ENCODE assay signal across 24 mouse cellular contexts in genomic region chr9:40711654-40712053, GRCm38 (mm10). TPM values are rescaled to one million over a fixed set of nuclear protein-coding genes. Genes with fewer than 3 reads are reported as not detected.
DNase-seq lines count a peak whose midpoint lies in the region; ATAC-seq and TF ChIP-seq lines count a peak whose summit lies in the region.
"Had no signal": no experiment of that assay in that cellular context is flagged by ENCODE, and none has a peak within 500 bp of the region (broad histone marks: within the 10 kb centered on the region; RNA-seq: fewer than 3 reads in every experiment).

No protein-coding gene starts in this region.

- TF ChIP-seq CTCF in heart, adult 2 months (IDR thresholded peaks at IDR 0.05) = no peak
- TF ChIP-seq CTCF in stomach, postnatal 0 days (IDR thresholded peaks at IDR 0.05; ENCODE audit: low read depth) = no peak

- H3K27ac ChIP-seq in heart, embryonic 14.5 days (replicated peaks in 1 of 2; ENCODE audit: control insufficient read depth in 1 of 2, insufficient read depth in 1 of 2, low read depth in 2 of 2, low read length in 2 of 2) = peak overlapping the region; percentile 50 to 87
- H3K27ac ChIP-seq in heart, adult 2 months = no peak overlapping the region
- H3K27ac ChIP-seq in liver, embryonic 12.5 days = no peak overlapping the region
- peak overlapping the region; percentile 82 for H3K27ac ChIP-seq in stomach, postnatal 0 days (replicated peaks)
- no peak overlapping the region for H3K27ac ChIP-seq in forebrain, embryonic 12.5 days
- H3K27ac ChIP-seq: embryonic facial prominence, embryonic 15.5 days; forebrain, embryonic 13.5 days; hindbrain, embryonic 14.5 days; macrophage; midbrain, embryonic 12.5 days had no signal

- no peaks in the 10 kb centered on the region for H3K27me3 ChIP-seq in heart, embryonic 14.5 days (ENCODE audit: control insufficient read depth, insufficient read depth, low read length)
- H3K27me3 ChIP-seq in heart, adult 2 months (ENCODE audit: control insufficient read depth, insufficient read depth, low read length) = no peaks in the 10 kb centered on the region
- H3K27me3 ChIP-seq in liver, embryonic 12.5 days (replicated peaks) = no peaks in the 10 kb centered on the region; the same call in 1 of the 2 replicates
- no peaks in the 10 kb centered on the region for H3K27me3 ChIP-seq in stomach, postnatal 0 days (ENCODE audit: control insufficient read depth, insufficient read depth, low read length)
- no peaks in the 10 kb centered on the region for H3K27me3 ChIP-seq in forebrain, embryonic 12.5 days
- H3K27me3 ChIP-seq: embryonic facial prominence, embryonic 15.5 days; forebrain, embryonic 13.5 days; midbrain, embryonic 12.5 days had no signal

- no peak overlapping the region for H3K4me3 ChIP-seq in heart, embryonic 14.5 days (ENCODE audit: control insufficient read depth in 1 of 2, insufficient read depth in 1 of 2, low read depth in 1 of 2, low read length in 2 of 2)
- H3K4me3 ChIP-seq in heart, adult 2 months = no peak overlapping the region
- H3K4me3 ChIP-seq in liver, embryonic 12.5 days = no peak overlapping the region
- no peak overlapping the region for H3K4me3 ChIP-seq in stomach, postnatal 0 days (ENCODE audit: low read depth, low read length)
- H3K4me3 ChIP-seq in forebrain, embryonic 12.5 days (replicated peaks) = no peak overlapping the region
- H3K4me3 ChIP-seq: embryonic facial prominence, embryonic 15.5 days; forebrain, embryonic 13.5 days; midbrain, embryonic 12.5 days; myocyte had no signal

- WGBS in heart, embryonic 14.5 days = 36% methylated on average over 4 of the region's 4 CpGs
- WGBS in heart, adult 2 months = 60% methylated on average over 4 of the region's 4 CpGs
- 57% methylated on average over 4 of the region's 4 CpGs for WGBS in liver, embryonic 12.5 days (ENCODE audit: insufficient replicate concordance)
- WGBS in stomach, postnatal 0 days = 49% methylated on average over 4 of the region's 4 CpGs
- 85% methylated on average over 4 of the region's 4 CpGs for WGBS in forebrain, embryonic 12.5 days

- no peaks in the 10 kb centered on the region for H3K36me3 ChIP-seq in heart, embryonic 14.5 days (ENCODE audit: control insufficient read depth, insufficient read depth, low read length)
- no peaks in the 10 kb centered on the region for H3K36me3 ChIP-seq in heart, adult 2 months (ENCODE audit: control insufficient read depth, insufficient read depth, low read length)
- H3K36me3 ChIP-seq in liver, embryonic 12.5 days = no peaks in the 10 kb centered on the region
- no peaks in the 10 kb centered on the region for H3K36me3 ChIP-seq in stomach, postnatal 0 days (ENCODE audit: control insufficient read depth, insufficient read depth, low read length)
- no peaks in the 10 kb centered on the region; the same call in 1 of the 2 replicates for H3K36me3 ChIP-seq in forebrain, embryonic 12.5 days (replicated peaks)
- H3K36me3 ChIP-seq: embryonic facial prominence, embryonic 15.5 days; midbrain, embryonic 12.5 days had no signal

- no peak overlapping the region for H3K4me2 ChIP-seq in heart, embryonic 14.5 days (ENCODE audit: low read length)
- no peak overlapping the region for H3K4me2 ChIP-seq in liver, embryonic 12.5 days
- no peak overlapping the region for H3K4me2 ChIP-seq in stomach, postnatal 0 days (replicated peaks; ENCODE audit: low read depth)
- H3K4me2 ChIP-seq in forebrain, embryonic 12.5 days = no peak overlapping the region
- H3K4me2 ChIP-seq: embryonic facial prominence, embryonic 15.5 days; forebrain, embryonic 13.5 days; hindbrain, embryonic 14.5 days; lung, embryonic 14.5 days; midbrain, embryonic 12.5 days had no signal

- no peak overlapping the region for H3K9ac ChIP-seq in heart, embryonic 14.5 days (ENCODE audit: low read length)
- H3K9ac ChIP-seq in heart, adult 2 months (ENCODE audit: low read depth, low read length) = no peak overlapping the region
- no peak overlapping the region for H3K9ac ChIP-seq in liver, embryonic 12.5 days
- H3K9ac ChIP-seq in stomach, postnatal 0 days (ENCODE audit: low read length) = no peak overlapping the region
- no peak overlapping the region for H3K9ac ChIP-seq in forebrain, embryonic 12.5 days
- H3K9ac ChIP-seq: embryonic facial prominence, embryonic 15.5 days; forebrain, embryonic 13.5 days; hindbrain, embryonic 14.5 days; lung, embryonic 14.5 days; midbrain, embryonic 12.5 days had no signal

- no peaks in the 10 kb centered on the region for H3K9me3 ChIP-seq in heart, embryonic 14.5 days (ENCODE audit: control insufficient read depth, low read length)
- no peaks in the 10 kb centered on the region for H3K9me3 ChIP-seq in liver, embryonic 12.5 days (replicated peaks)
- H3K9me3 ChIP-seq in stomach, postnatal 0 days (ENCODE audit: control insufficient read depth, low read length) = no peaks in the 10 kb centered on the region
- H3K9me3 ChIP-seq in forebrain, embryonic 12.5 days = no peaks in the 10 kb centered on the region
- H3K9me3 ChIP-seq: embryonic facial prominence, embryonic 15.5 days; forebrain, embryonic 13.5 days; midbrain, embryonic 12.5 days had no signal

- TF ChIP-seq EP300 in heart, adult 2 months (IDR thresholded peaks at IDR 0.05; ENCODE audit: insufficient read depth, low read depth, low read length) = no peak
- TF ChIP-seq EP300 in stomach, postnatal 0 days (optimal IDR thresholded peaks at IDR 0.05) = no peak

- no peaks in the 10 kb centered on the region for H3K79me2 ChIP-seq in heart, adult 2 months (replicated peaks; ENCODE audit: control insufficient read depth, insufficient read depth, low read length)

- no peak for ATAC-seq in heart, embryonic 14.5 days (ENCODE audit: insufficient number of reproducible peaks, insufficient read depth, low FRiP score, low read depth)
- 0 out of 2 replicates have a peak, but pooled peaks have one; percentile 51 for ATAC-seq in liver, embryonic 12.5 days
- peak; percentile 35; the same call in 1 of the 2 replicates for ATAC-seq in stomach, postnatal 0 days (ENCODE audit: low FRiP score, low TSS enrichment)
- no peak for ATAC-seq in forebrain, embryonic 12.5 days (ENCODE audit: low FRiP score)
- ATAC-seq: forebrain, embryonic 13.5 days had no signal

- intact Hi-C loops in heart, adult 2 months (cut with DNase I) = no loop called here

- no peak for DNase-seq in heart, adult 2 months
- peak; percentile 28 for DNase-seq in heart, postnatal 4 days
- DNase-seq in stomach, postnatal 0 days (ENCODE audit: low spot score) = no peak
- DNase-seq in lung, postnatal 10 days = no peak
- DNase-seq: adrenal gland, postnatal 25 days; cerebellum, adult 8-10 months; gastrocnemius, postnatal 25 days; kidney, adult 2 months; kidney, postnatal 14 days; lung, embryonic 14.5 days had no signal

- peaks cover 5 to 6% of the 10 kb centered on the region in 2 experiments for H3K4me1 ChIP-seq in heart, embryonic 14.5 days (ENCODE audit: control insufficient read depth in 2 of 2, insufficient read depth in 2 of 2, low read length in 2 of 2)
- H3K4me1 ChIP-seq in heart, adult 2 months (ENCODE audit: control insufficient read depth, insufficient read depth, low read length) = no peaks in the 10 kb centered on the region
- peaks cover 3% of the 10 kb centered on the region; the same call in 1 of the 2 replicates for H3K4me1 ChIP-seq in liver, embryonic 12.5 days
- H3K4me1 ChIP-seq in stomach, postnatal 0 days (replicated peaks; ENCODE audit: control insufficient read depth, insufficient read depth) = no peaks in the 10 kb centered on the region
- H3K4me1 ChIP-seq in forebrain, embryonic 12.5 days = peaks cover 24% of the 10 kb centered on the region

- no peak for TF ChIP-seq POLR2A in heart, adult 2 months (IDR thresholded peaks at IDR 0.05; ENCODE audit: insufficient read depth, low read depth, low read length)

RNA-seq across cellular contexts. Expression of gene Clmp, which starts 25.9 kb away (rescaled TPM):
- polyA plus RNA-seq in heart, embryonic 14.5 days (2014; fragmentation: Nextera tagmentation; extraction: Ambion mirVana) = 8.9 and 13.4 TPM in 2 replicates
- total RNA-seq in heart, adult 2 months (2021) = 1 to 10 TPM; 4.4 to 5.5 TPM
- polyA plus RNA-seq in heart, adult 2 months (2012; rRNA removed) = 2.8 and 3.1 TPM in 2 replicates
- total RNA-seq in heart, postnatal 4 days (2021) = 10 to 100 TPM in 1 of 2 experiments, 1 to 10 TPM in 1; 9.5 to 10.6 TPM
- polyA plus RNA-seq in liver, embryonic 12.5 days (2016; fragmentation: Nextera tagmentation; extraction: Ambion mirVana) = 3.3 and 4.1 TPM in 2 replicates
- 17.7 and 17.8 TPM in 2 replicates for polyA plus RNA-seq in stomach, postnatal 0 days (2015; fragmentation: Nextera tagmentation; extraction: Ambion mirVana)
- 24.7 and 31.0 TPM in 2 replicates for polyA plus RNA-seq in forebrain, embryonic 12.5 days (2016; fragmentation: Nextera tagmentation; extraction: Ambion mirVana)

RNA-seq across cellular contexts. Expression of gene Gm21915, which starts 41.2 kb away (rescaled TPM):
- not detected in 2 replicates for polyA plus RNA-seq in heart, embryonic 14.5 days (2014; fragmentation: Nextera tagmentation; extraction: Ambion mirVana)
- not detected for total RNA-seq in heart, adult 2 months (2021)
- not detected in 2 replicates for polyA plus RNA-seq in heart, adult 2 months (2012; rRNA removed)
- total RNA-seq in heart, postnatal 4 days (2021) = not detected
- not detected in 2 replicates for polyA plus RNA-seq in liver, embryonic 12.5 days (2016; fragmentation: Nextera tagmentation; extraction: Ambion mirVana)
- polyA plus RNA-seq in stomach, postnatal 0 days (2015; fragmentation: Nextera tagmentation; extraction: Ambion mirVana) = not detected in 2 replicates
- polyA plus RNA-seq in forebrain, embryonic 12.5 days (2016; fragmentation: Nextera tagmentation; extraction: Ambion mirVana) = not detected in 2 replicates
- total RNA-seq: adrenal gland, postnatal 25 days; gastrocnemius, postnatal 25 days; layer of hippocampus, adult 8-10 months; left cerebral cortex, adult 8-10 months; neutrophil, adult 5-6 weeks had no signal
- polyA plus RNA-seq: cortical plate, adult 2 months; embryonic facial prominence, embryonic 15.5 days; forebrain, embryonic 13.5 days; hindbrain, embryonic 14.5 days; kidney, adult 2 months; limb, embryonic 11.5 days; lung, embryonic 14.5 days; macrophage; midbrain, embryonic 12.5 days; myocyte had no signal

Comparison
In these comparisons a context has a peak if more than half of its experiments do, and no peak if none do; other contexts are left out.
1. H3K27ac ChIP-seq: peak in heart, embryonic 14.5 days (2 of 2) and stomach, postnatal 0 days (single experiment); none in heart, adult 2 months (single experiment), liver, embryonic 12.5 days (single experiment) and forebrain, embryonic 12.5 days (single experiment).
2. ATAC-seq: peak in liver, embryonic 12.5 days (single experiment) and stomach, postnatal 0 days (single experiment); none in heart, embryonic 14.5 days (single experiment) and forebrain, embryonic 12.5 days (single experiment).